Mouse (Mus musculus): ENCODE measurements around the gene Npc2. TPM values are rescaled to one million over a fixed set of nuclear protein-coding genes. Genes with fewer than 3 reads are reported as not detected.

The Npc2 gene
- polyA plus RNA-seq, 1 experiment, result 56.3 TPM

- TF ChIP-seq CTCF (IDR thresholded peaks at IDR 0.05; ENCODE audit: borderline replicate concordance, insufficient read depth, low read depth, low read length), result no peak
- TF ChIP-seq POLR2A (IDR thresholded peaks at IDR 0.05; ENCODE audit: borderline replicate concordance, insufficient read depth, low read length), result no peak
- no peak overlapping the region for H3K27ac ChIP-seq (ENCODE audit: insufficient read depth, low read length)
- WGBS, result 64% methylated on average over 6 of the region's 6 CpGs
- peak in 1 of 2 experiments; percentile 23 for DNase-seq
- H3K4me1 ChIP-seq (ENCODE audit: control insufficient read depth, insufficient read depth, low read length), result no peaks in the 10 kb centered on the region
- no peaks in the 10 kb centered on the region for H3K27me3 ChIP-seq (ENCODE audit: control insufficient read depth, insufficient read depth, low read length)
- no peak overlapping the region for H3K4me3 ChIP-seq (replicated peaks; ENCODE audit: insufficient read depth, low read depth, low read length)
Observed at GRCm38 (mm10) chr12:84774376-84774775, 1.4 kb upstream of the Npc2 start.

GRCm38 (mm10) chr12:84773476-84773875 is 524 bp upstream of the Npc2 start:
- H3K27me3 ChIP-seq (ENCODE audit: control insufficient read depth, insufficient read depth, low read length), result no peaks in the 10 kb centered on the region
- H3K27ac ChIP-seq (ENCODE audit: insufficient read depth, low read length), result peak overlapping the region; percentile 54
- peak overlapping the region; percentile 94 for H3K4me3 ChIP-seq (replicated peaks; ENCODE audit: insufficient read depth, low read depth, low read length)
- H3K4me1 ChIP-seq (ENCODE audit: control insufficient read depth, insufficient read depth, low read length), result no peaks in the 10 kb centered on the region
- TF ChIP-seq CTCF (IDR thresholded peaks at IDR 0.05; ENCODE audit: borderline replicate concordance, insufficient read depth, low read depth, low read length) (no peak), POLR2A (IDR thresholded peaks at IDR 0.05; ENCODE audit: borderline replicate concordance, insufficient read depth, low read length) (no peak)
- no peak for DNase-seq
- 1% methylated on average over 20 of the region's 20 CpGs for WGBS

GRCm38 (mm10) chr12:84771981-84772520 is 901 bp downstream of the Npc2 start:
- Histone ChIP-seq H3K27ac (ENCODE audit: insufficient read depth, low read length) (no peak overlapping the region), H3K4me3 (replicated peaks; ENCODE audit: insufficient read depth, low read depth, low read length) (peak overlapping the region; percentile 94), H3K4me1 (ENCODE audit: control insufficient read depth, insufficient read depth, low read length) (no peaks in the 10 kb centered on the region), H3K27me3 (ENCODE audit: control insufficient read depth, insufficient read depth, low read length) (no peaks in the 10 kb centered on the region)
- WGBS, result under 1% methylated on average over 10 of the region's 10 CpGs
- no peak for DNase-seq
- TF ChIP-seq CTCF (IDR thresholded peaks at IDR 0.05; ENCODE audit: borderline replicate concordance, insufficient read depth, low read depth, low read length) (no peak), POLR2A (IDR thresholded peaks at IDR 0.05; ENCODE audit: borderline replicate concordance, insufficient read depth, low read length) (no peak)

GRCm38 (mm10) chr12:84769624-84770023 is 3.3 kb downstream of the Npc2 start:
- Histone ChIP-seq H3K27me3 (ENCODE audit: control insufficient read depth, insufficient read depth, low read length) (no peaks in the 10 kb centered on the region), H3K27ac (ENCODE audit: insufficient read depth, low read length) (no peak overlapping the region), H3K4me1 (ENCODE audit: control insufficient read depth, insufficient read depth, low read length) (no peaks in the 10 kb centered on the region), H3K4me3 (replicated peaks; ENCODE audit: insufficient read depth, low read depth, low read length) (no peak overlapping the region)
- TF ChIP-seq POLR2A (IDR thresholded peaks at IDR 0.05; ENCODE audit: borderline replicate concordance, insufficient read depth, low read length), result no peak
- no peak for TF ChIP-seq CTCF (IDR thresholded peaks at IDR 0.05; ENCODE audit: borderline replicate concordance, insufficient read depth, low read depth, low read length)
- DNase-seq, result no peak
- WGBS, result 89% methylated on average over 7 of the region's 7 CpGs

GRCm38 (mm10) chr12:84767510-84767909 is 5.4 kb downstream of the Npc2 start:
- no peaks in the 10 kb centered on the region for H3K4me1 ChIP-seq (ENCODE audit: control insufficient read depth, insufficient read depth, low read length)
- no peak overlapping the region for H3K4me3 ChIP-seq (replicated peaks; ENCODE audit: insufficient read depth, low read depth, low read length)
- DNase-seq, result no peak
- no peaks in the 10 kb centered on the region for H3K27me3 ChIP-seq (ENCODE audit: control insufficient read depth, insufficient read depth, low read length)
- no peak overlapping the region for H3K27ac ChIP-seq (ENCODE audit: insufficient read depth, low read length)
- TF ChIP-seq CTCF (IDR thresholded peaks at IDR 0.05; ENCODE audit: borderline replicate concordance, insufficient read depth, low read depth, low read length) (no peak), POLR2A (IDR thresholded peaks at IDR 0.05; ENCODE audit: borderline replicate concordance, insufficient read depth, low read length) (no peak)
- WGBS, result 86% methylated on average over 6 of the region's 6 CpGs

- TF ChIP-seq CTCF (IDR thresholded peaks at IDR 0.05; ENCODE audit: borderline replicate concordance, insufficient read depth, low read depth, low read length) (no peak), POLR2A (IDR thresholded peaks at IDR 0.05; ENCODE audit: borderline replicate concordance, insufficient read depth, low read length) (no peak)
- no peak for DNase-seq
- 77% methylated on average over 5 of the region's 5 CpGs for WGBS
- Histone ChIP-seq H3K4me3 (replicated peaks; ENCODE audit: insufficient read depth, low read depth, low read length) (no peak overlapping the region), H3K27ac (ENCODE audit: insufficient read depth, low read length) (no peak overlapping the region), H3K27me3 (ENCODE audit: control insufficient read depth, insufficient read depth, low read length) (no peaks in the 10 kb centered on the region), H3K4me1 (ENCODE audit: control insufficient read depth, insufficient read depth, low read length) (no peaks in the 10 kb centered on the region)
Observed at GRCm38 (mm10) chr12:84766113-84766735, 6.7 kb downstream of the Npc2 start.

GRCm38 (mm10) chr12:84765506-84765905 is 7.4 kb downstream of the Npc2 start:
- H3K27me3 ChIP-seq (ENCODE audit: control insufficient read depth, insufficient read depth, low read length), result no peaks in the 10 kb centered on the region
- DNase-seq, result no peak
- no peak overlapping the region for H3K4me3 ChIP-seq (replicated peaks; ENCODE audit: insufficient read depth, low read depth, low read length)
- H3K27ac ChIP-seq (ENCODE audit: insufficient read depth, low read length), result no peak overlapping the region
- H3K4me1 ChIP-seq (ENCODE audit: control insufficient read depth, insufficient read depth, low read length), result no peaks in the 10 kb centered on the region
- TF ChIP-seq CTCF (IDR thresholded peaks at IDR 0.05; ENCODE audit: borderline replicate concordance, insufficient read depth, low read depth, low read length), result no peak
- no peak for TF ChIP-seq POLR2A (IDR thresholded peaks at IDR 0.05; ENCODE audit: borderline replicate concordance, insufficient read depth, low read length)
- WGBS, result 89% methylated on average over 15 of the region's 15 CpGs

DNA sequence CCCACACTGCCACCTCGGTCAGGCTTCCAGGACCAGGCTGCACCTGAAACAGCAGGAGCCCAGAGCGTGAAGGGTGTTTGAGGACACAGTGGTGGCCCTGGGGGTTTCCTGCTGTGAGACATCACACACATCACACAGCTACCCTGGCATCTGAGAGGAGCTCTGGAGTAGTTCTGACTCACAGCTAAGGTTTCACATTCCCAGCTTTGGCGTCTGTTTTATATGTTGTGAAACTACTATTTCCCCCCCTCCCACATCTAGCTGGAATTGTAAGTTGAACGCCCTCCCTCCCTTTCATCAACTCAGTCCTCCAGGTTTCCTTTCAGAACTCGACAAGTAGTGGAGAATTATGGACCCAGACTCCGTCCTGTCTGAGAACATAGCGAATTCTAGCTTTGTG is 8.2 kb downstream of the Npc2 start:
- no peaks in the 10 kb centered on the region for H3K27me3 ChIP-seq (ENCODE audit: control insufficient read depth, insufficient read depth, low read length)
- DNase-seq, result no peak
- H3K4me3 ChIP-seq (replicated peaks; ENCODE audit: insufficient read depth, low read depth, low read length), result no peak overlapping the region
- no peak for TF ChIP-seq POLR2A (IDR thresholded peaks at IDR 0.05; ENCODE audit: borderline replicate concordance, insufficient read depth, low read length)
- no peak for TF ChIP-seq CTCF (IDR thresholded peaks at IDR 0.05; ENCODE audit: borderline replicate concordance, insufficient read depth, low read depth, low read length)
- 91% methylated on average over 7 of the region's 7 CpGs for WGBS
- no peak overlapping the region for H3K27ac ChIP-seq (ENCODE audit: insufficient read depth, low read length)
- H3K4me1 ChIP-seq (ENCODE audit: control insufficient read depth, insufficient read depth, low read length), result no peaks in the 10 kb centered on the region
